Mouse (Mus musculus): ENCODE data around the gene Comtd1. TPM values are rescaled to one million over a fixed set of nuclear protein-coding genes. Genes with fewer than 3 reads are reported as not detected.

Gene Comtd1
- total and polyA plus RNA-seq, 2 experiments from 2014 or later, result 23.4 to 50.6 TPM

DNA sequence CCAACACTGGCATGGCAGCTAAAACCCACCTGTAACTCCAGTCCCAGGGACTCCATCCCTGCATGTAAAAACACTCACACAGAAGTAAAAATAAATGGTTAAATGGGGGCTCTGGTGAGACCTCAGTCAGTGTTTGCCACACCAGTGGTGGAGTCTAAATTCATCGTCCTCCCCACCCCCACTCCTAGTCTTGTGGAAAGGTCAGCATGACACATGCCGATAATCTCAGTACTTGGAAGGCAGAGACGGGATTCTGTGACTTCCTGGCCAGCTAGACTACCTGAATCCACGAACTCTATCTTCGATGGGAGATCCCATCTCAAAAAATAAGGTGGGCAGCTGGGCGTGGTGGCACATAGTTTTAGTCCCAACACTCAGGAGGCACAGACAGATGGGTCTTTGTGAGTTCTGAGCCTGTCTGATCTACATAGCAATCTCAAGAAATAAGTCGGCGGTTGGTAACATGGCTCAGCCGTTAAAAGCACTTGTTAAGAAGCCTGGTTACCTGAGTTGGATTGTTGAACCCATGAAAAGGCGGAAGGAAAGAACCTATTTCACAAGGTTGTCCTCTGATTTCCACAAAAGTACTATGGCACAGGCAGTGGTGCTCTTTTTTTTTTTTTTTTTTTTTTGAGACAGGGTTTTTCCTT lies 36.9 kb downstream of the Comtd1 start:
- Histone ChIP-seq H3K4me3 (ENCODE audit: low read depth, low read length) (no peak overlapping the region), H3K27me3 (ENCODE audit: insufficient read depth, low read length) (no peaks in the 10 kb centered on the region), H3K9me3 (ENCODE audit: low read length) (no peaks in the 10 kb centered on the region), H3K4me1 (ENCODE audit: insufficient read depth) (no peaks in the 10 kb centered on the region), H3K9ac (no peak overlapping the region), H3K36me3 (ENCODE audit: insufficient read depth) (no peaks in the 10 kb centered on the region), H3K27ac (ENCODE audit: low read depth, low read length) (no peak overlapping the region), H3K4me2 (ENCODE audit: low read depth) (no peak overlapping the region)
- no peak for DNase-seq
- no peak for TF ChIP-seq CTCF (IDR thresholded peaks at IDR 0.05; ENCODE audit: low read depth)
- ATAC-seq, result no peak
- 89% methylated on average over 10 of the region's 10 CpGs for WGBS

- Histone ChIP-seq H3K9ac (no peak overlapping the region), H3K36me3 (ENCODE audit: insufficient read depth) (no peaks in the 10 kb centered on the region), H3K4me3 (ENCODE audit: low read depth, low read length) (no peak overlapping the region), H3K4me1 (ENCODE audit: insufficient read depth) (no peaks in the 10 kb centered on the region), H3K4me2 (ENCODE audit: low read depth) (no peak overlapping the region), H3K27ac (ENCODE audit: low read depth, low read length) (no peak overlapping the region), H3K9me3 (ENCODE audit: low read length) (no peaks in the 10 kb centered on the region), H3K27me3 (ENCODE audit: insufficient read depth, low read length) (no peaks in the 10 kb centered on the region)
- ATAC-seq (no peak), DNase-seq (no peak)
- no peak for TF ChIP-seq CTCF (IDR thresholded peaks at IDR 0.05; ENCODE audit: low read depth)
- 91% methylated on average over 4 of the region's 4 CpGs for WGBS
Measured at GRCm38 (mm10) chr14:21811301-21811700, 37.5 kb downstream of the Comtd1 start.

DNA sequence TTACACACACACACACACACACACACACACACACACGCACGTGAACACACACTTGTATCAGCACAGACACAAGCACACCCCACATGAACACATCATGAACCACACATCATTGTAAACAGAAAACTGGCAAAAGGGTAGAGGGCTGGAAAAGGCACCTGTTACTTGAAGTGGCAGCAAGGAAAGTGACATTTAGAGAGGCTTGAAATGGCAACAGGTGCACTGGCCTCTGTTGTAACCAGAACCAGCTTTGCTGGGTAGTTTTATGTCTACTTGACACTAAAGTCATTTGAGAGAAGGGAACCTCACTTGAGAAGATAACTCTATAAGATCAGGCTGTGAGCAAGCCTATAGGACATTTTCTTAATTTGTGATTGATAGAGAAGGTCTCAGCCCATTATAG lies 39.4 kb downstream of the Comtd1 start:
- DNase-seq (no peak), ATAC-seq (no peak)
- Histone ChIP-seq H3K4me1 (ENCODE audit: insufficient read depth) (no peaks in the 10 kb centered on the region), H3K9me3 (ENCODE audit: low read length) (no peaks in the 10 kb centered on the region), H3K27me3 (ENCODE audit: insufficient read depth, low read length) (no peaks in the 10 kb centered on the region), H3K4me3 (ENCODE audit: low read depth, low read length) (no peak overlapping the region), H3K9ac (no peak overlapping the region), H3K36me3 (ENCODE audit: insufficient read depth) (no peaks in the 10 kb centered on the region), H3K27ac (ENCODE audit: low read depth, low read length) (no peak overlapping the region), H3K4me2 (ENCODE audit: low read depth) (no peak overlapping the region)
- TF ChIP-seq CTCF (IDR thresholded peaks at IDR 0.05; ENCODE audit: low read depth), result no peak
- 92% methylated on average over 2 of the region's 2 CpGs for WGBS

DNA sequence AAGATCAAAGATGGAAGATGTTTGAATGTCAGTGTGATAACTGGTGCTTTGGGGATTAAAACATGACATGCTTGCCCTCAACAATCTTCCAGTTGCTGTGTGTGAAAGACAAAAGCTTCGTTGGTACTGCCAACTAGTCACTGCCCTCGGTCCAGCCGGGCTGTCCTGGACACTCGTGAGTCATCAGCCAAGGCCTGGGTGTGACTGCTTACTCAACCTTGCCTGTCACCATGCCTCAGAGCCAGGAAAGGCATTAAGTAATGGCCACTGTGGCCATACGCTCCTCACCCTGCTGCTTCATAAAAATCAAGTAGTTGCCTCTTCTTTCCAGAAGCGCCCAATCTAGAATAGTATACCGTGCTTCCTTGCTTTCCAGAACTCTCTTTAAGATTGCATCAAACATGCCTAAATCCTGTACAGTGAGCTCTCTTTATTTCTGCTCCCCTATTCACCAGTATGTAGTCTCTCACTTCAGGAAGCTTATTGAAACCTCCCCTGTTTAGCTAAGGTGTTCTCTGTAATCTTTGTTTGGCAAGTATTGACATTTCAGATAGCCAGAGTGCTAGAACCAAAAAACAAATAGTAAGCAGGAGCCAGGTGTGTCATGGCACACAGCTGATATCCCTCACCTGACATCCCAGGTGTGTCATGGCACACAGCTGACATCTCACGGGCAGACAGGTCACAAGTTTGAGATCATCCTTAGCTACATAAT lies 40.4 kb downstream of the Comtd1 start:
- H3K27ac ChIP-seq (ENCODE audit: low read depth, low read length), result no peak overlapping the region
- 94% methylated on average over 8 of the region's 8 CpGs for WGBS

DNA sequence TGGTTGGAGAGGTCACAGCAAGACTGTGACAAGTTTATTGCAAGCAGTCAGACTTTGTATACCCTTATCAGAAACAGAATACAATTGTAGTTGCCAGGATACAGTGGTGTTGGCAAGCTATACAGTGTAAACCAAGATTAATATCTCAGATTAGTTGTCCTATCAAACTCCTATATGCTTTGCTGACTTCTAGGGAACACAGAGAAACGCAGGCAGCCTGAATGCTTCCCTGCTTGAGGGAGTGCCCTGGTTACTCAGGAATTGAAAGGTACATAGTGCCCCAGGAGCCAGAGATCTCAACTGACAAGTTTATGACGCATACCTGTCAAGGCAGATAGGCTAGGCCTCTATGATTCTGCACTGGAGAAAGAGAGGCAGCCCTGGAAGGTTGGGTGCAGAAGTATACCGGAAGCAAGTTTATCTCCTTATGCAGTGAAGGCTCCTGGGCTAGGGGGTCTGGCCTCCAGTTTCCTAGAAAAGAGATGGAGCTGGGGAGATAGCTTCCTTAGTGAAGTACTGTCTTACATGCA lies 42.1 kb downstream of the Comtd1 start:
- Histone ChIP-seq H3K36me3 (ENCODE audit: insufficient read depth) (no peaks in the 10 kb centered on the region), H3K9ac (no peak overlapping the region), H3K4me1 (ENCODE audit: insufficient read depth) (no peaks in the 10 kb centered on the region), H3K27me3 (ENCODE audit: insufficient read depth, low read length) (no peaks in the 10 kb centered on the region), H3K4me2 (ENCODE audit: low read depth) (no peak overlapping the region), H3K4me3 (ENCODE audit: low read depth, low read length) (no peak overlapping the region), H3K27ac (ENCODE audit: low read depth, low read length) (no peak overlapping the region), H3K9me3 (ENCODE audit: low read length) (no peaks in the 10 kb centered on the region)
- TF ChIP-seq CTCF (IDR thresholded peaks at IDR 0.05; ENCODE audit: low read depth), result no peak
- ATAC-seq (no peak), DNase-seq (no peak)
- 96% methylated on average over 3 of the region's 3 CpGs for WGBS

More for the DNA sequence above, 40.4 kb downstream of the Comtd1 start:
- H3K4me1 ChIP-seq (ENCODE audit: insufficient read depth), result no peaks in the 10 kb centered on the region
- H3K27me3 ChIP-seq (ENCODE audit: insufficient read depth, low read length), result no peaks in the 10 kb centered on the region
- no peak overlapping the region for H3K4me3 ChIP-seq (ENCODE audit: low read depth, low read length)
- no peak overlapping the region for H3K9ac ChIP-seq
- H3K9me3 ChIP-seq (ENCODE audit: low read length), result no peaks in the 10 kb centered on the region
- DNase-seq, result no peak
- TF ChIP-seq CTCF (IDR thresholded peaks at IDR 0.05; ENCODE audit: low read depth), result no peak
- no peak for ATAC-seq
- H3K4me2 ChIP-seq (ENCODE audit: low read depth), result no peak overlapping the region
- H3K36me3 ChIP-seq (ENCODE audit: insufficient read depth), result no peaks in the 10 kb centered on the region

GRCm38 (mm10) chr14:21806203-21806602 lies 42.6 kb downstream of the Comtd1 start:
- Histone ChIP-seq H3K4me1 (ENCODE audit: insufficient read depth) (no peaks in the 10 kb centered on the region), H3K9ac (no peak overlapping the region)
- WGBS, result 92% methylated on average over 2 of the region's 2 CpGs

DNA sequence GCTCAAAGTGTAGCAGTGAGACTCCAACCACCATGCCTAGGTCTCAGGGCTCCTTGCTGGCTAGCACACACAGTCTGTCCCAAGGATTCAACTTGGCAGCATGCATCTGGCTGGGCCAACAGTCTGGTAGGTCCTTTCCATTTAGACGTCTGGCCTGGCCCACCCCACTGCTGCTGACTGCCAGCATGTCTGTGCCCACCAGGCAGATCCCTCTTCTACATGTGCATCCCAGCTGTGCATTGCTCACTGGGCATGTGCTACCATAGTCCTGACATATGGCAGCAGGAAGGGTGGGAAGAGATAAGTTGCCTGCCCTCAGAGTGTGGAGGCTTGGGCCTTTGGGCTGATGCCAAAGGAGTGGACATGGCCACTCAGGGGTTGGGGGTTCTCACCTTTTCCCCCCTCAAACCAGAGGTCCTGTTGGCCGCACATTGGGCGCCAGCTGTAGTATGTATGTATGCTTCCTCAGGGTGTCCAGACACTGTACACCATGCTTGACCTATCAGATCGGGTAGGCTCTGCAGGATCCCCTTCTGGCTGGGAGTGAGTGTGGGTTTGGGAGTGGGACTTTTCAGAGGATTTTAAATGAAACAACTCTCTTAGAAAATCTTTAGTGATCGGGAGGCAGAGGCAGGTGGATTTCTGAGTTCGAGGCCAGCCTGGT lies 46.1 kb downstream of the Comtd1 start:
- DNase-seq (no peak), ATAC-seq (no peak)
- Histone ChIP-seq H3K9me3 (ENCODE audit: low read length) (no peaks in the 10 kb centered on the region), H3K4me2 (ENCODE audit: low read depth) (no peak overlapping the region), H3K9ac (no peak overlapping the region), H3K27ac (ENCODE audit: low read depth, low read length) (no peak overlapping the region), H3K4me3 (ENCODE audit: low read depth, low read length) (no peak overlapping the region), H3K27me3 (ENCODE audit: insufficient read depth, low read length) (no peaks in the 10 kb centered on the region), H3K36me3 (ENCODE audit: insufficient read depth) (peaks cover 4% of the 10 kb centered on the region; the same call in 1 of the 2 replicates), H3K4me1 (ENCODE audit: insufficient read depth) (no peaks in the 10 kb centered on the region)
- 92% methylated on average over 6 of the region's 6 CpGs for WGBS
- no peak for TF ChIP-seq CTCF (IDR thresholded peaks at IDR 0.05; ENCODE audit: low read depth)

More at GRCm38 (mm10) chr14:21806203-21806602, 42.6 kb downstream of the Comtd1 start:
- no peak for ATAC-seq
- Histone ChIP-seq H3K4me3 (ENCODE audit: low read depth, low read length) (no peak overlapping the region), H3K36me3 (ENCODE audit: insufficient read depth) (no peaks in the 10 kb centered on the region), H3K27ac (ENCODE audit: low read depth, low read length) (no peak overlapping the region), H3K9me3 (ENCODE audit: low read length) (no peaks in the 10 kb centered on the region), H3K4me2 (ENCODE audit: low read depth) (no peak overlapping the region), H3K27me3 (ENCODE audit: insufficient read depth, low read length) (no peaks in the 10 kb centered on the region)
- no peak for TF ChIP-seq CTCF (IDR thresholded peaks at IDR 0.05; ENCODE audit: low read depth)
- no peak for DNase-seq

All from forebrain, postnatal 0 days (tissue).